Mouse (Mus musculus) bone marrow, adult 2 months (tissue): Measurements from ENCODE around the gene Pde1b.

ENCODE experiments used
- CTCF ChIP-seq: fragments of 200-500 bp; IDR thresholded peaks from 2 replicates; pipeline ENCODE4 v1.5.1; 2011; ENCODE audit warnings: low read length, control low read depth; ENCODE audit not compliant: control insufficient read depth, insufficient read depth
- POLR2A ChIP-seq: fragments of 200-500 bp; IDR thresholded peaks from 2 replicates; pipeline ENCODE4 v1.6.1; 2011; ENCODE audit warnings: low read depth, mild to moderate bottlenecking, control low read depth, low read length, borderline replicate concordance; ENCODE audit not compliant: control insufficient read depth

DNA sequence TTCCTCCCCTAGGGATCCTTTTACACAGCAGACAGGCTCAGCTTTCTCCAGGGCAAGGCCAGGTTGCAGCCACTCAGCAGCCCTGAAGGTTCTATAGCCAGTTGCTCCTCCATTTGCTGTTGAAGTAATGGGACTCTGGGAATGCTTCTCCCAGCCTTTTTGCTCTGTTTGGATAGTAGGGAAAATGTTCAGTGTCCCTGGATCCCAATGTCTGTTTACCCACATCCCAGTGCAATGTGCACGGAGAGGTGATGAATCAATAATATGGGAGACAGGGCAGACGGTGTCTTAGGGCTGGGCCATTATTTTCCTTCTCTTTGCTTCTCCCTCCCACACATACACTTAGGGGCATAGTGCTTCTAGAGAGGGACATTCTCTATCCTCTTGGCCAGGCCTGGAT, 36.4 kb downstream of the Pde1b start:
- TF ChIP-seq CTCF (no peak), POLR2A (no peak)
